Mouse (Mus musculus): ENCODE results near the gene Ndufs7.
"Not testable (repeated sequence)": the region's sequence is repeated elsewhere in the genome, so short reads cannot be mapped to it uniquely, and the experiment has no call there.

Ndufs7 gene

GRCm38 (mm10) chr10:80248971-80249640 lies at the start of gene Ndufs7:
TSS of gene Ndufs7 (plus strand) at chr10:80249121.
- DNase-seq = peak; percentile 95 to 96

DNA sequence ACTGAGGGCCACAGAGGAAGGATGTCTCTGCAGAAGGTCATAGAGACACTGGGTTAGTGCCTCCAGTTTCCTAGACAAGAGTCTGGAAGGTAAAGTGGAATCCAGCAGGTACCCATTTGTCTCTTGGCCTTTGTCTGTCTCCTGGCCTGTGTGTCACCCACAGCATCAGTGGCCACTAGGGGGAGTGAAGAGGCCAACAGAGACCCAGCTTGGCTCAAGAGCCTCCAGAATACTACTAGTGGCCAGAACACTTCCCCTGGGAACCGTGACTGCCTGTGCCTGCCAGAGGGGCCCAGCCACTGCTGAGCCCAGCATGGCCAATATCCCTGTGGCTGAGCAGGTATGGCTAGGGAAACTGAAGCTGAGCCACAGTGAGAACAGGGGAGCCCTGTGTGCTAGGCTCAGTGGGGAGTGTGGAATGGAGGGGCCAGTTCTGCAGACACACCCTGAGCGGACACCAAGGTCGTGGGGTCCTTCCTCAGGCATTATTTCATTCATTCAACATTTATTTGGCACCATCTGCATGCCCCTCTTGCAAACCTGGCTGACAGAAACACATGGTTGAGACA lies 49.4 kb upstream of the Ndufs7 start:
- DNase-seq = peak; percentile 78 to 89

DNA sequence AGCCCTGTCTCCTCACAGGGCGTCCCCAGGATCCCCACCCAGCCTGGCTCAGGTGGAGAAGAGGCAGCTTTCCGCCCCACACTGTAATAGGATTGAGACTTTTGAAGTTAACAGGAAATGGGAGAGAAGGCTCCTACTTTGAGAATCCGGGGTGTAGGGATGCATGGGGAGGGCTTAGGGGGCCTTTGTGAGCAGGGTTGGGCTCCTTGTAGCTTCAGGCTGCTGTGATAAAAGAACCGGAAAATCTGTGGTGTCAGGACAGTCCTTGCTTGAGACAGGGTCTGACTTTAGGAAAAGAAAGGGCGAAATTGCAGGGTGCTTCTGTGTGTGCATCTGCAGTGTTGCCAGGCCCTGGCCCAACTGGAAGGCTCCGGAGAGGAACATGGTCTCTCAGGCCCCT lies 48.4 kb upstream of the Ndufs7 start:
- no peak for DNase-seq

- no peak for DNase-seq
These were observed 44.9 kb upstream of the Ndufs7 start for GRCm38 (mm10) chr10:80204055-80204454.

GRCm38 (mm10) chr10:80207201-80207600 lies 41.7 kb upstream of the Ndufs7 start:
- DNase-seq = no peak

GRCm38 (mm10) chr10:80207676-80208075 lies 41.2 kb upstream of the Ndufs7 start:
- no peak for DNase-seq

GRCm38 (mm10) chr10:80208248-80208647 lies 40.7 kb upstream of the Ndufs7 start:
- DNase-seq = no peak

DNA sequence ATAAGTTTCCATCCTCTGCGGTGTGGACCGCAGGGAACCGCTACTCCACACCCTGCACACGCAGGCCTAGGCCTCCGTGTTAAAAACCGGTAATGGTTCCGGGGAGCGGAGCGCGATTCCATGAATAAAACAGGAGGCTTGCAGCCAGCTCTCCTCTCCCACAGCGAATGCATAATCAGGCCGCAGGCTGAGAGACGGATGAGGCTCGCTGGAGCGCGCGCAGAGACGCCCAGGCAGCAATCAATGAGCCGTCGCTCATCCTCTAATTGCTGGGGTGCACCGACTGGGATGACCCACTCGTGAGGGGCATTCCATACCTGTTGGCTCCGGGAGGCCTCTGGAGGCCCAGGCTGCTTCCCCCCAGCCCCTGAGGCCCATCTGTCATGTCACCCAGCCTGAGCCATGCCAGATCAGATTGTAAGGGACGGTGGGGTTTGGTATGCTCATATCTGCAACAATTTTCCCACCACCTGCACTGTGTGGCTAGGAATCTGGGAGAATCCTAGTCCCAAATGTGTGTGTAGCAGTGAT lies 40.0 kb upstream of the Ndufs7 start:
- no peak for DNase-seq

- DNase-seq = not testable (repeated sequence)
These were observed 37.3 kb upstream of the Ndufs7 start for GRCm38 (mm10) chr10:80211547-80212103.

- DNase-seq = no peak
These were observed 33.7 kb upstream of the Ndufs7 start for GRCm38 (mm10) chr10:80215048-80215772.

GRCm38 (mm10) chr10:80220676-80221075 lies 28.2 kb upstream of the Ndufs7 start:
- DNase-seq = no peak

DNA sequence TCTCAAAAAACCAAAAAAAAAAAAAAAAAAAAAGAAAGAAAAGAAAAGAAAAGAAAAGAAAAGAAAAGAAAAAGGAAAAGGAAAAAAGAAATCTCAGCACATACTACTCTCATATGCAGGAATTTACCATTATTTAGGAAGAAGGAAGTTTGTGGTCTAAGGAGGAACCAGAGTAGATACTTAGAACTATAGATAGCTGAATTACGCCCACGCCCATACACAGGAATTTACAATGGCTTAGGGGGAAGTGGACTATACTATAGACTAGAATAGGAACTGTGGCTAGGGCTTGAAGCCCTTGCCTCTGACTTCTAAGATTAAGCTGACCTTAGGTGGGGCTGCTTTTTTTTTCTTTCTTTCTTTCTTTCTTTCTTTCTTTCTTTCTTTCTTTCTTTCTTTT lies 25.8 kb upstream of the Ndufs7 start:
- DNase-seq = not testable (repeated sequence)

DNA sequence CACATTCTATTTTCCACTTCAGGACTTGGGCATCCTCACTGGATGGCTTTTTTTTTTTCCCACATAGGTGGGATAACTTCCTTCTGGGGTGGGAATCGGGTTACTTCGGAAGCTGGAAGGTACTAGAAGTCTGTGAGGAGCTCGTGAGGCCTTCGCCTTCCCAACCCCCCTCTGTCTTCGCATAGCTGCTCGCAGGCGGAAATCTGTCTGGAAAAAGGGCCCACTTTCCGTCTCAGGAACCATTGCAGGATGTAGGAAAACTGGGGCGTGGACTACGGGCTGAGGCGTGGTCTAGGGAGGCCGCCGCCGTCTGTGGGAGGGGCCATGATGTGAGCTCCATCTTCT lies 22.9 kb upstream of the Ndufs7 start:
- no peak for DNase-seq

GRCm38 (mm10) chr10:80226416-80227165 lies 22.3 kb upstream of the Ndufs7 start, which contains the start of gene Mum1:
TSS of gene Mum1 (plus strand) at chr10:80226434.
- DNase-seq = peak; percentile 100

DNA sequence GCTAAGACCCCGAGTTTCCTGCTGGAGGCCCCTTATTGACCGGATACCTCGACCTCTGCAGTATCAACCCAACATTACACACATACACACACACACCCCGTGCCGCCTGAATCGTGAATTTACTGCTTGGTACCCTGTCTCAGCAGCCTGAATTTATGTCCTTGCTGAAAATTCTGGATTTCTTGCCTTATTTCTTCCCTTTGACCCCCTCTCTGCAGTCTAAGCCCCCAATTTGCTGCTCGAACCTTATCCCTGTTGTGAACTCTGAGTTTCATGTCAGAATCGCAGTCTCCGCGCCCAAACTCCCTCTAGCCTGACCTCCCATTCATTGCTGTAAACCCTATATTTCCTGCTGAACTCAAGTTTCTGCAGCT lies 21.8 kb upstream of the Ndufs7 start:
- DNase-seq = no peak

- DNase-seq = peak in 1 of 2 experiments; percentile 43
These were observed 20.8 kb upstream of the Ndufs7 start for GRCm38 (mm10) chr10:80227877-80228775.

- DNase-seq = no peak
These were observed 12.6 kb upstream of the Ndufs7 start for GRCm38 (mm10) chr10:80236145-80236825.

GRCm38 (mm10) chr10:80237020-80237419 lies 11.9 kb upstream of the Ndufs7 start:
- DNase-seq = no peak

DNA sequence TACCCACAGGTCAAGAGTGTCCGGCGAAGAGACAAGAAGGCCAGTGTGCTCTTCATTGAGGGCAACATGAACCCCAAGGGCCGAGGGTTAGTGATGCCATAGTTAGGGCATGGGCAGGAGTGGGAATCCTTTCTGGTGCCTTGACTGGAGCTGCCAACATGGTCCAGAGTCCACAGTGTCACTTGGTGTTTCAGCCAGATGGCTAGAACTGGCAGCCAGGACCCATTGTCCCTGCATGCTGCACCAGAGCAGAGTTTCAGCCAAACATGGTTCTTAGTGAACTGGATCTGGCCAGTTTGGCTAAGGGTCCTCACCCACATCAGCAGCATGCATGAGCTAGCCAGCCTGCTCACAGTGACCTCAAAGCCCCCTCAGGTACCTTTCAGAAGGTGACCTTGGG lies 10.6 kb upstream of the Ndufs7 start:
- peak in 1 of 2 experiments; percentile 48 for DNase-seq

DNA sequence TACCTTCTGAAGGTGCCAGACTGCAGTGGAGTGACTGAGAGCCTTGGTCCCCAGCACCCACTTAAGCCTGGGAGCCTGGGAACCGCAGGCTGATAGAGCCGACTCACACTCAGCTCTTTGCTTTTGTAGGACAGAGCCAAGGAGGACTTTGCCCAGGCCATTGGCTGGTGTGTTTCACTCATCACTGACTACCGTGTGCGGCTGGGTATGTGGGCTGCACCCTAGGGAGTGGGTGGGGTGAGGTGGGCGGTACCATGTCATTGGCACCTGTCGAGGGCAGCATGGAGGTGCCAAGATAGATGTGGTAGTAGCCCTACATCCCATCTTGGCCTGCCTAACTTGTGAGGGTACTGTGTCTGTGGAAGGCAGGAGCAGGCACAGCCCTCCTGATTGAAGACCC lies 9.1 kb upstream of the Ndufs7 start:
- peak in 1 of 2 experiments; percentile 40 for DNase-seq

- no peak for DNase-seq
These were observed 6.8 kb upstream of the Ndufs7 start for GRCm38 (mm10) chr10:80242088-80242487.
